Mouse (Mus musculus) stomach, postnatal 0 days (tissue): Measurements from ENCODE around the gene Hsf4.

Source experiments
- CTCF ChIP-seq: IDR thresholded peaks from 2 replicates; pipeline ENCODE4 v1.5.1; 2016; ENCODE audit warnings: antibody characterized with exemption, low read depth, mild to moderate bottlenecking, moderate library complexity
- EP300 ChIP-seq: optimal IDR thresholded peaks from 2 replicates; pipeline ENCODE3; 2016; ENCODE audit warnings: antibody characterized with exemption

GRCm38 (mm10) chr8:105275387-105275786, 5.8 kb downstream of the Hsf4 start:
- TF ChIP-seq CTCF (no peak), EP300 (no peak)
